Mouse (Mus musculus) C2C12 (cell line): ENCODE measurements around the gene Hps6. TPM values are rescaled to one million over a fixed set of nuclear protein-coding genes. Genes with fewer than 3 reads are reported as not detected.

Experiments used
- H3K27me3 ChIP-seq: one replicate; pipeline ENCODE4 v1.6.1; 2011; ENCODE audit not compliant: control insufficient read depth, insufficient read depth, insufficient read length
- H3K36me3 ChIP-seq: one replicate; pipeline ENCODE4 v1.6.1; 2011; ENCODE audit not compliant: control insufficient read depth, insufficient read depth
- H3K4me3 ChIP-seq: one replicate; pipeline ENCODE4 v1.5.1; 2011; ENCODE audit warnings: mild to moderate bottlenecking, control low read depth; ENCODE audit not compliant: poor library complexity, insufficient read depth, severe bottlenecking
- H3K79me2 ChIP-seq: one replicate; pipeline ENCODE4 v1.6.1; 2011; ENCODE audit not compliant: control insufficient read depth, insufficient read depth
- H3K79me3 ChIP-seq: one replicate; pipeline ENCODE4 v1.6.1; 2011; ENCODE audit warnings: low read depth, control low read depth
- H3ac ChIP-seq: one replicate; pipeline ENCODE3; 2011; ENCODE audit warnings: low read depth; ENCODE audit not compliant: control insufficient read depth, insufficient read length
- CEBPB ChIP-seq: IDR thresholded peaks from one replicate; pipeline ENCODE4 v1.6.1; 2011; ENCODE audit warnings: low read depth, mild to moderate bottlenecking, control low read depth, moderate library complexity
- CTCF ChIP-seq: IDR thresholded peaks from one replicate; pipeline ENCODE4 v1.5.1; 2011; ENCODE audit not compliant: control insufficient read depth, insufficient read depth, insufficient read length
- FOSL1 ChIP-seq: IDR thresholded peaks from one replicate; pipeline ENCODE4 v1.8.0; 2011; ENCODE audit warnings: mild to moderate bottlenecking, low read length; ENCODE audit not compliant: poor library complexity, insufficient read depth, severe bottlenecking
- MAX ChIP-seq: IDR thresholded peaks from one replicate; pipeline ENCODE4 v1.6.1; 2011; ENCODE audit warnings: mild to moderate bottlenecking, control low read depth
- MYOD1 ChIP-seq: IDR thresholded peaks from one replicate; pipeline ENCODE4 v1.6.1; 2011; ENCODE audit warnings: low read depth; ENCODE audit not compliant: control insufficient read depth, insufficient read length
- MYOG ChIP-seq: IDR thresholded peaks from one replicate; pipeline ENCODE4 v1.6.1; 2011; ENCODE audit not compliant: control insufficient read depth, insufficient read length; ENCODE audit errors: extremely low read depth
- USF1 ChIP-seq: IDR thresholded peaks from one replicate; pipeline ENCODE4 v1.6.1; 2011; ENCODE audit warnings: low read depth, mild to moderate bottlenecking, control low read depth, moderate library complexity
- polyA plus RNA-seq: library from polyadenylated mRNA; unstranded; fragments of >200 nt; fragmentation: generic; extraction: Trizol; gene quantifications from one replicate; pipeline ENCODE4 v1.2.1, GENCODE M21; 2012; ENCODE audit warnings: missing spikeins

Hps6 gene
- polyA plus RNA-seq, 1 experiment: 14.6 TPM

GRCm38 (mm10) chr19:46047426-46047825, 44.1 kb downstream of the Hps6 start:
- H3K27me3 ChIP-seq: no peaks in the 10 kb centered on the region
- H3ac ChIP-seq: no peak overlapping the region
- no peaks in the 10 kb centered on the region for H3K36me3 ChIP-seq
- no peak overlapping the region for H3K4me3 ChIP-seq
- H3K79me2 ChIP-seq: peaks cover 25% of the 10 kb centered on the region
- TF ChIP-seq CEBPB: no peak
- TF ChIP-seq MYOD1: no peak
- TF ChIP-seq USF1: no peak
- no peak for TF ChIP-seq MAX
- no peak for TF ChIP-seq FOSL1
- TF ChIP-seq CTCF: no peak
- TF ChIP-seq MYOG: no peak
- peaks cover 20% of the 10 kb centered on the region for H3K79me3 ChIP-seq

GRCm38 (mm10) chr19:46049129-46049528, 45.8 kb downstream of the Hps6 start:
- Histone ChIP-seq H3K79me2 (peaks cover 7% of the 10 kb centered on the region), H3K79me3 (peaks cover 4% of the 10 kb centered on the region), H3K27me3 (no peaks in the 10 kb centered on the region), H3ac (no peak overlapping the region), H3K36me3 (no peaks in the 10 kb centered on the region), H3K4me3 (no peak overlapping the region)
- TF ChIP-seq MYOD1 (no peak), FOSL1 (no peak), CEBPB (no peak), CTCF (no peak), USF1 (no peak), MYOG (no peak), MAX (no peak)

- no peaks in the 10 kb centered on the region for H3K36me3 ChIP-seq
- no peak overlapping the region for H3K4me3 ChIP-seq
- no peaks in the 10 kb centered on the region for H3K79me2 ChIP-seq
- H3K79me3 ChIP-seq: no peaks in the 10 kb centered on the region
- H3K27me3 ChIP-seq: no peaks in the 10 kb centered on the region
- no peak for TF ChIP-seq MYOG
- no peak for TF ChIP-seq CEBPB
- TF ChIP-seq FOSL1: no peak
- no peak for TF ChIP-seq MYOD1
- no peak for TF ChIP-seq CTCF
- no peak for TF ChIP-seq USF1
- TF ChIP-seq MAX: no peak
- no peak overlapping the region for H3ac ChIP-seq
Observed at GRCm38 (mm10) chr19:46050462-46050861, 47.2 kb downstream of the Hps6 start.

Other genes with a start within 250 kb of the Hps6 start
- 12.1 TPM for gene Mgea5, start 219.7 kb upstream of the Hps6 start, polyA plus RNA-seq
- gene Kcnip2, start 187.4 kb upstream of the Hps6 start, polyA plus RNA-seq: not detected
- gene Armh3, start 5.0 kb upstream of the Hps6 start, polyA plus RNA-seq: 6.4 TPM
- 30.6 TPM for gene Pprc1, start 41.4 kb downstream of the Hps6 start, polyA plus RNA-seq
- 80.5 TPM for gene Ldb1, start 41.7 kb downstream of the Hps6 start, polyA plus RNA-seq
- 74.3 TPM for gene Nolc1, start 72.4 kb downstream of the Hps6 start, polyA plus RNA-seq
- gene Elovl3, start 128.4 kb downstream of the Hps6 start, polyA plus RNA-seq: 0.37 TPM
- gene Pitx3, start 144.8 kb downstream of the Hps6 start, polyA plus RNA-seq: 8.3 TPM
- 40.8 TPM for gene Gbf1, start 149.0 kb downstream of the Hps6 start, polyA plus RNA-seq